Mouse (Mus musculus) thymus, adult 2 months (tissue): ENCODE results near the gene Mest.

ENCODE experiments used
- CTCF ChIP-seq: fragments of 200-500 bp; IDR thresholded peaks from 2 replicates; pipeline ENCODE4 v1.5.1; 2012; ENCODE audit warnings: mild to moderate bottlenecking, control low read depth, low read length, moderate library complexity, borderline replicate concordance; ENCODE audit not compliant: control insufficient read depth, poor library complexity, insufficient read depth; ENCODE audit errors: extremely low read depth
- POLR2A ChIP-seq: fragments of 200-500 bp; IDR thresholded peaks from 2 replicates; pipeline ENCODE4 v1.6.1; 2012; ENCODE audit warnings: mild to moderate bottlenecking, low read length, control low read depth, moderate library complexity; ENCODE audit not compliant: control insufficient read depth, poor library complexity, insufficient read depth; ENCODE audit errors: extremely low read depth

GRCm38 (mm10) chr6:30697464-30697863 lies 25.9 kb upstream of the Mest start:
- no peak for TF ChIP-seq POLR2A
- no peak for TF ChIP-seq CTCF
